22 mouse cellular contexts compared by ENCODE assay signal in the genomic region with DNA sequence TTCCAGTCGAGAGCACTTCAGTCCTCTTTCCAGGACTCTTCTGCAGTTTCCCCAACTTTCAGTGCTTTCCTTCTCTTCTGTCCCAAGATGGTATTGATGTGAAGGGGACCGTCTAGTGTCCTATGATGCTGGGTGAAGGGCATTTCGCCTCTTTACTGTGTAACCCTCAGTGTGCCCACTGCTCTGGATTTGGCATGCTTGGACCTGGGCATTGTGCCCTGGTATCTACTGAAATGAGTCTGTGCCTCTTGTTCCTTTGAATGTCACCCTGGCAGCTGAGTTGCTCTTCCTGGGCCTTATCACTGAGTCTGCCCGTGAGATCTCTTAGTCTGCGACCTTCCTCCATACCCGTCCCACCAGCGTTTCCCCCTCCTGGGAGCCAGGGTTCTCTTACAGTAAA. TPM values are rescaled to one million over a fixed set of nuclear protein-coding genes. Genes with fewer than 3 reads are reported as not detected.
A peak's percentile ranks its signal among the peaks of the same experiment; 100 is the strongest.
DNase-seq lines count a peak whose midpoint lies in the region; ATAC-seq and TF ChIP-seq lines count a peak whose summit lies in the region.
"Had no signal": no experiment of that assay in that cellular context is flagged by ENCODE, and none has a peak within 500 bp of the region (broad histone marks: within the 10 kb centered on the region; RNA-seq: fewer than 3 reads in every experiment).

No protein-coding gene starts in this region.

- no peaks in the 10 kb centered on the region for H3K79me2 ChIP-seq in heart, adult 2 months (replicated peaks; ENCODE audit: control insufficient read depth, insufficient read depth, low read length)

- no peaks in the 10 kb centered on the region for H3K4me1 ChIP-seq in heart, adult 2 months (ENCODE audit: control insufficient read depth, insufficient read depth, low read length)
- H3K4me1 ChIP-seq in heart, embryonic 13.5 days = peaks cover 27% of the 10 kb centered on the region
- H3K4me1 ChIP-seq: embryonic facial prominence, embryonic 15.5 days; forebrain, embryonic 15.5 days; intestine, embryonic 15.5 days had no signal

- 35% methylated on average over 7 of the region's 7 CpGs for WGBS in heart, adult 2 months
- WGBS in heart, embryonic 13.5 days = 35% methylated on average over 7 of the region's 7 CpGs

- no peak overlapping the region for H3K27ac ChIP-seq in heart, adult 2 months
- H3K27ac ChIP-seq in heart, embryonic 13.5 days (replicated peaks) = peak overlapping the region; percentile 26
- no peak overlapping the region for H3K27ac ChIP-seq in gastrocnemius, adult 2 months
- H3K27ac ChIP-seq: embryonic facial prominence, embryonic 15.5 days; forebrain, embryonic 10.5 days; forebrain, embryonic 15.5 days; heart, embryonic 15.5 days; hindbrain, embryonic 10.5 days; hindbrain, embryonic 14.5 days; intestine, embryonic 15.5 days had no signal

- no peak overlapping the region for H3K4me3 ChIP-seq in heart, adult 2 months
- H3K4me3 ChIP-seq in heart, embryonic 13.5 days = no peak overlapping the region
- H3K4me3 ChIP-seq in gastrocnemius, adult 2 months = no peak overlapping the region
- H3K4me3 ChIP-seq: embryonic facial prominence, embryonic 15.5 days; erythroblast, embryonic 14.5 days; forebrain, embryonic 10.5 days; forebrain, embryonic 15.5 days; heart, embryonic 15.5 days; hindbrain, embryonic 10.5 days; intestine, embryonic 15.5 days had no signal

- H3K4me2 ChIP-seq in heart, embryonic 13.5 days = peak overlapping the region; percentile 35
- H3K4me2 ChIP-seq: embryonic facial prominence, embryonic 15.5 days; forebrain, embryonic 15.5 days; heart, embryonic 15.5 days; hindbrain, embryonic 14.5 days; intestine, embryonic 15.5 days had no signal

- ATAC-seq in heart, embryonic 13.5 days (ENCODE audit: extremely low read depth, insufficient number of reproducible peaks, low FRiP score, low TSS enrichment) = no peak
- ATAC-seq: forebrain, embryonic 15.5 days; intestine, embryonic 15.5 days had no signal

- peak; percentile 25 to 30 for DNase-seq in heart, adult 2 months
- DNase-seq in heart, adult 9 months (ENCODE audit: low spot score in 2 of 2) = peak; percentile 8 to 15
- peak; percentile 58 for DNase-seq in heart, postnatal 4 days
- DNase-seq in gastrocnemius, adult 2 months = no peak
- no peak for DNase-seq in left cerebral cortex, adult 18-20 months (ENCODE audit: low spot score in 2 of 2)
- DNase-seq: adrenal gland, adult 8-10 months; cerebellum, adult 11 months; cerebellum, adult 8-10 months; cerebellum, postnatal 14 days; embryo, embryonic 11 days; gastrocnemius, postnatal 10 days; kidney, adult 18-20 months had no signal

- no peak for TF ChIP-seq EP300 in heart, adult 2 months (IDR thresholded peaks at IDR 0.05; ENCODE audit: insufficient read depth, low read depth, low read length)

- no peak overlapping the region for H3K9ac ChIP-seq in heart, adult 2 months (ENCODE audit: low read depth, low read length)
- no peak overlapping the region for H3K9ac ChIP-seq in heart, embryonic 13.5 days
- H3K9ac ChIP-seq: embryonic facial prominence, embryonic 15.5 days; forebrain, embryonic 15.5 days; heart, embryonic 15.5 days; hindbrain, embryonic 14.5 days; intestine, embryonic 15.5 days had no signal

- no peaks in the 10 kb centered on the region; the same call in 1 of the 2 replicates for H3K27me3 ChIP-seq in heart, adult 2 months (ENCODE audit: control insufficient read depth, insufficient read depth, low read length)
- H3K27me3 ChIP-seq in heart, embryonic 13.5 days (replicated peaks) = no peaks in the 10 kb centered on the region
- H3K27me3 ChIP-seq: embryonic facial prominence, embryonic 15.5 days; forebrain, embryonic 15.5 days; heart, embryonic 15.5 days; intestine, embryonic 15.5 days had no signal

- intact Hi-C loops in heart, adult 2 months (cut with DNase I) = no loop called here
- intact Hi-C loops in gastrocnemius, adult 2 months (cut with DNase I) = no loop called here

- TF ChIP-seq CTCF in heart, adult 2 months (IDR thresholded peaks at IDR 0.05) = no peak
- TF ChIP-seq CTCF in gastrocnemius, adult 2 months (IDR thresholded peaks at IDR 0.05) = no peak

- no peaks in the 10 kb centered on the region for H3K9me3 ChIP-seq in heart, embryonic 13.5 days
- H3K9me3 ChIP-seq: embryonic facial prominence, embryonic 15.5 days; forebrain, embryonic 10.5 days; forebrain, embryonic 15.5 days; heart, embryonic 15.5 days; hindbrain, embryonic 10.5 days; intestine, embryonic 15.5 days had no signal

- no peak for TF ChIP-seq POLR2A in heart, adult 2 months (IDR thresholded peaks at IDR 0.05; ENCODE audit: insufficient read depth, low read depth, low read length)

- H3K36me3 ChIP-seq in heart, adult 2 months (ENCODE audit: control insufficient read depth, insufficient read depth, low read length) = no peaks in the 10 kb centered on the region
- H3K36me3 ChIP-seq in heart, embryonic 13.5 days = no peaks in the 10 kb centered on the region
- H3K36me3 ChIP-seq: embryonic facial prominence, embryonic 15.5 days; forebrain, embryonic 10.5 days; forebrain, embryonic 15.5 days; heart, embryonic 15.5 days; hindbrain, embryonic 10.5 days; intestine, embryonic 15.5 days had no signal

RNA-seq across cellular contexts. Expression of a gene that starts 9.7 kb away (rescaled TPM):
- under 1 TPM; 0.42 to 0.45 TPM for total RNA-seq in heart, adult 2 months (2021)
- 0.29 and 0.31 TPM in 2 replicates for polyA plus RNA-seq in heart, adult 2 months (2012; rRNA removed)
- polyA plus RNA-seq in heart, embryonic 13.5 days (2015; fragmentation: Nextera tagmentation; extraction: Ambion mirVana) = 2.0 TPM in 2 replicates
- total RNA-seq in heart, postnatal 4 days (2021) = 1 to 10 TPM; 2.6 to 3.1 TPM
- total RNA-seq in gastrocnemius, adult 2 months (2021) = not detected
- 10 to 100 TPM; 16.6 to 17.8 TPM for total RNA-seq in left cerebral cortex, adult 18-20 months (2021)
- total RNA-seq: common myeloid progenitor, adult 5-6 weeks had no signal
- polyA plus RNA-seq: erythroblast, embryonic 14.5 days had no signal

Comparison
In these comparisons a context has a peak if more than half of its experiments do, and no peak if none do; other contexts are left out.
1. DNase-seq: peak in heart, adult 2 months (2 of 2), heart, adult 9 months (2 of 2) and heart, postnatal 4 days (single experiment); none in gastrocnemius, adult 2 months (single experiment) and left cerebral cortex, adult 18-20 months (0 of 2).
2. RNA of a gene that starts 9.7 kb away (total RNA-seq): 16.6 to 17.8 TPM in left cerebral cortex, adult 18-20 months; 2.6 to 3.1 TPM in heart, postnatal 4 days, 0.42 to 0.45 TPM in heart, adult 2 months and not detected in gastrocnemius, adult 2 months; every median in the first group is over 4 times any median in the second.